Mouse (Mus musculus): ENCODE measurements around the gene Plekhg5. TPM values are rescaled to one million over a fixed set of nuclear protein-coding genes. Genes with fewer than 3 reads are reported as not detected.

Gene Plekhg5
- 10.0 and 10.9 TPM in 2 replicates for polyA plus RNA-seq (2014; fragmentation: Nextera tagmentation; extraction: Ambion mirVana)

DNA sequence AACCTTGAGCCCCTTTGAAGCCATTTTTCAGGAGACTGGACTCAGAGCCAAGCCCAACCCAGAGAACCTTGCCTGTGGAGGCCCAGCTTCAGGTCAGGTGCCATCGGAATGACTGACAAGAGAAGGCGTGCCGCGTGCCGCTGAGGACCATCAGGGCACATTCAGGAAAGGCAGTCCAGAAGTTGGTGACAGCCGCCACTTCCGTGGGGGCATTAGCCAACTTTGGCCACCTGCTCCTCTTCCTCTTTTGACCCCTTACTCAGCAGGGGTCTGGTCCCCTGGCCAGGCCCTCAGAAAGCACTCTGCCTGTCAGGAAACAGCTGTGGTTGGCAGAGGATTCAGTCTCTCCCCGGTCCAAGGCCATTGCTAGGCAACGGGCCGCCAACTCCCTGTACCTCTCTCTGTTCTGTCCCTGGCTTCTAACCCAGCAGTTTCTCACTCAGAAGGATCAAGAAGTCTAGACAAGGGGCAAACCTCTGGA, at the start of gene Plekhg5:
Gene Plekhg5 (plus strand): TSS at position 378 of the 481 bp plus-strand sequence.
- H3K27me3 ChIP-seq (ENCODE audit: control insufficient read depth, insufficient read depth, low read length), result no peaks in the 10 kb centered on the region
- ATAC-seq (ENCODE audit: low FRiP score), result peak; percentile 51; the same call in 1 of the 2 replicates
- H3K4me2 ChIP-seq (replicated peaks), result peak within 1 kb of the TSS; percentile 10; the same call in 1 of the 2 replicates
- peaks cover 5% of the 10 kb centered on the region; the same call in 1 of the 2 replicates for H3K4me1 ChIP-seq (replicated peaks; ENCODE audit: control insufficient read depth, insufficient read depth, low read length)
- no peak within 1 kb of the TSS for H3K9ac ChIP-seq
- H3K9me3 ChIP-seq (ENCODE audit: control insufficient read depth, low read length), result no peaks in the 10 kb centered on the region
- 41% methylated on average over 10 of the region's 10 CpGs for WGBS
- DNase-seq (ENCODE audit: low spot score), result peak; percentile 49
- no peaks in the 10 kb centered on the region for H3K36me3 ChIP-seq (replicated peaks; ENCODE audit: control insufficient read depth, insufficient read depth)
- no peak within 1 kb of the TSS for H3K27ac ChIP-seq
- no peak within 1 kb of the TSS for H3K4me3 ChIP-seq (replicated peaks; ENCODE audit: low read length)

- Histone ChIP-seq H3K4me1 (replicated peaks; ENCODE audit: control insufficient read depth, insufficient read depth, low read length) (peaks cover 22% of the 10 kb centered on the region), H3K27me3 (ENCODE audit: control insufficient read depth, insufficient read depth, low read length) (no peaks in the 10 kb centered on the region), H3K36me3 (replicated peaks; ENCODE audit: control insufficient read depth, insufficient read depth) (peaks cover 55% of the 10 kb centered on the region), H3K4me2 (replicated peaks) (no peak overlapping the region), H3K27ac (no peak overlapping the region), H3K4me3 (replicated peaks; ENCODE audit: low read length) (no peak overlapping the region), H3K9me3 (ENCODE audit: control insufficient read depth, low read length) (no peaks in the 10 kb centered on the region), H3K9ac (no peak overlapping the region)
- WGBS, result 86% methylated on average over 8 of the region's 8 CpGs
- ATAC-seq (ENCODE audit: low FRiP score) (no peak), DNase-seq (ENCODE audit: low spot score) (no peak)
Measured at GRCm38 (mm10) chr4:152022506-152022905, 49.8 kb upstream of the Plekhg5 start.

GRCm38 (mm10) chr4:152024525-152024924, 47.8 kb upstream of the Plekhg5 start:
- Histone ChIP-seq H3K27ac (no peak overlapping the region), H3K27me3 (ENCODE audit: control insufficient read depth, insufficient read depth, low read length) (no peaks in the 10 kb centered on the region), H3K9me3 (ENCODE audit: control insufficient read depth, low read length) (no peaks in the 10 kb centered on the region), H3K36me3 (replicated peaks; ENCODE audit: control insufficient read depth, insufficient read depth) (peaks cover 47% of the 10 kb centered on the region), H3K4me3 (replicated peaks; ENCODE audit: low read length) (no peak overlapping the region), H3K9ac (no peak overlapping the region), H3K4me2 (replicated peaks) (no peak overlapping the region), H3K4me1 (replicated peaks; ENCODE audit: control insufficient read depth, insufficient read depth, low read length) (peaks cover 33% of the 10 kb centered on the region)
- WGBS, result 92% methylated on average over 11 of the region's 11 CpGs
- ATAC-seq (ENCODE audit: low FRiP score), result no peak
- no peak for DNase-seq (ENCODE audit: low spot score)

GRCm38 (mm10) chr4:152026751-152027508, 45.4 kb upstream of the Plekhg5 start:
- H3K36me3 ChIP-seq (replicated peaks; ENCODE audit: control insufficient read depth, insufficient read depth), result peaks cover 23% of the 10 kb centered on the region
- WGBS, result 3% methylated on average over 33 of the region's 41 CpGs
- DNase-seq (ENCODE audit: low spot score), result no peak
- peak; percentile 50; the same call in 1 of the 2 replicates for ATAC-seq (ENCODE audit: low FRiP score)
- H3K9me3 ChIP-seq (ENCODE audit: control insufficient read depth, low read length), result no peaks in the 10 kb centered on the region
- peak overlapping the region; percentile 77 for H3K4me3 ChIP-seq (replicated peaks; ENCODE audit: low read length)
- no peak overlapping the region; the same call in 1 of the 2 replicates for H3K27ac ChIP-seq
- H3K27me3 ChIP-seq (ENCODE audit: control insufficient read depth, insufficient read depth, low read length), result no peaks in the 10 kb centered on the region
- peak overlapping the region; percentile 71 for H3K9ac ChIP-seq
- H3K4me2 ChIP-seq (replicated peaks), result peak overlapping the region; percentile 95
- H3K4me1 ChIP-seq (replicated peaks; ENCODE audit: control insufficient read depth, insufficient read depth, low read length), result peaks cover 39% of the 10 kb centered on the region

- peaks cover 17% of the 10 kb centered on the region for H3K36me3 ChIP-seq (replicated peaks; ENCODE audit: control insufficient read depth, insufficient read depth)
Measured at GRCm38 (mm10) chr4:152027524-152027923, 44.8 kb upstream of the Plekhg5 start, which contains the start of gene Zbtb48. Zbtb48 (minus strand) TSS chr4:152027671.

GRCm38 (mm10) chr4:152028456-152028855, 43.8 kb upstream of the Plekhg5 start:
- Histone ChIP-seq H3K36me3 (replicated peaks; ENCODE audit: control insufficient read depth, insufficient read depth) (0 out of 2 replicates have a peak, but pooled peaks cover 13% of the 10 kb centered on the region), H3K4me3 (replicated peaks; ENCODE audit: low read length) (peak overlapping the region; percentile 77), H3K27me3 (ENCODE audit: control insufficient read depth, insufficient read depth, low read length) (no peaks in the 10 kb centered on the region), H3K9ac (peak overlapping the region; percentile 71), H3K9me3 (ENCODE audit: control insufficient read depth, low read length) (no peaks in the 10 kb centered on the region), H3K27ac (peak overlapping the region; percentile 34; the same call in 1 of the 2 replicates), H3K4me2 (replicated peaks) (peak overlapping the region; percentile 95), H3K4me1 (replicated peaks; ENCODE audit: control insufficient read depth, insufficient read depth, low read length) (peaks cover 39% of the 10 kb centered on the region)
- DNase-seq (ENCODE audit: low spot score), result no peak
- ATAC-seq (ENCODE audit: low FRiP score), result no peak
- 58% methylated on average over 15 of the region's 15 CpGs for WGBS

More at GRCm38 (mm10) chr4:152027524-152027923, 44.8 kb upstream of the Plekhg5 start, which contains the start of gene Zbtb48:
- peak within 1 kb of the TSS; percentile 95 for H3K4me2 ChIP-seq (replicated peaks)
- ATAC-seq (ENCODE audit: low FRiP score), result peak; percentile 97
- peak within 1 kb of the TSS; percentile 34 for H3K27ac ChIP-seq
- H3K9ac ChIP-seq, result peak within 1 kb of the TSS; percentile 71
- no peaks in the 10 kb centered on the region for H3K27me3 ChIP-seq (ENCODE audit: control insufficient read depth, insufficient read depth, low read length)
- DNase-seq (ENCODE audit: low spot score), result peak; percentile 95
- 0% methylated on average over 33 of the region's 35 CpGs for WGBS
- no peaks in the 10 kb centered on the region for H3K9me3 ChIP-seq (ENCODE audit: control insufficient read depth, low read length)
- peaks cover 39% of the 10 kb centered on the region for H3K4me1 ChIP-seq (replicated peaks; ENCODE audit: control insufficient read depth, insufficient read depth, low read length)
- H3K4me3 ChIP-seq (replicated peaks; ENCODE audit: low read length), result peak within 1 kb of the TSS; percentile 77

DNA sequence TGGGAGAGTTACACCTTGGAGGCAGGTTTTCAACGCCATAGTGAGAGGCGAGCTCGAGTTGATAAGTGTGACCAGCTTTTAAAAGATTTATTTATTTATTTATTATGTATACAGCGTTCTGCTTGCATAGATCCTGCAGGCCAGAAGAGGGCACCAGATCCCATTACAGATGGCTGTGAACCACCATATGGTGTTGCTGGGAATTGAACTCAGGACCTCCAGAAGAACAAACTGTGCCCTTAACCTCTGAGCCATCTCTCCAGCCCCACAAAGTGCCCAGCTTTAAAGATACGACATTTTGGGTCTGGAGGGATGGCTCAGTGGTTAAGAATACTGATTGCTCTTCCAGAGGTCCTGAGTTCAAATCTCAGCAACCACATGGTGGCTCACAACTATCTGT, 43.2 kb upstream of the Plekhg5 start:
- Histone ChIP-seq H3K9ac (0 out of 2 replicates have a peak overlapping the region, but pooled peaks have one; percentile 71), H3K4me1 (replicated peaks; ENCODE audit: control insufficient read depth, insufficient read depth, low read length) (peaks cover 39% of the 10 kb centered on the region), H3K36me3 (replicated peaks; ENCODE audit: control insufficient read depth, insufficient read depth) (0 out of 2 replicates have a peak, but pooled peaks cover 8% of the 10 kb centered on the region), H3K27me3 (ENCODE audit: control insufficient read depth, insufficient read depth, low read length) (no peaks in the 10 kb centered on the region), H3K4me3 (replicated peaks; ENCODE audit: low read length) (no peak overlapping the region), H3K9me3 (ENCODE audit: control insufficient read depth, low read length) (no peaks in the 10 kb centered on the region), H3K27ac (no peak overlapping the region), H3K4me2 (replicated peaks) (peak overlapping the region; percentile 95; the same call in 1 of the 2 replicates)
- 44% methylated on average over 5 of the region's 5 CpGs for whole genome bisulfite sequencing
- no peak for ATAC-seq (ENCODE audit: low FRiP score)
- DNase-seq (ENCODE audit: low spot score), result no peak

DNA sequence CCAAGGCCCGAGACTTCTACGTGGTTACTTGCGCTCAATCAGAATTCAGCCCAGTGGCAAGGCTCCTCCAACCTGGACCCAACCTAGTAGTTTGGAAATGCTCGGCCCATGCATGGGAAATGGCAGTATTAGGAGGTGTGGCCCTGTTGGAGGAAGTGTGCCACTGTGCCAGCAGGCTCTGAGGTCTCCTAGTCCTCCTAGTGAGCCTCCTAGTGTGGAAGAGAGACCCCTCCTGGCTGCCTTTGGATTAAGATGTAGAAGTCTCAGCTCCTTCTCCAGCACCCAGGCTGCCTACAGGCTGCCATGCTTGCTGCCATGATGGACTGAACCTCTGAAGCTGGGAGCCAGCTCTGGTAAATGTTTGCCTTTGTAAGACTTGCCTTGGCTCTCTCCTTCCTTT, 42.3 kb upstream of the Plekhg5 start:
- H3K4me1 ChIP-seq (replicated peaks; ENCODE audit: control insufficient read depth, insufficient read depth, low read length), result peaks cover 37% of the 10 kb centered on the region
- WGBS, result 53% methylated on average over 4 of the region's 4 CpGs
- ATAC-seq (ENCODE audit: low FRiP score) (no peak), DNase-seq (ENCODE audit: low spot score) (no peak)
- H3K9me3 ChIP-seq (ENCODE audit: control insufficient read depth, low read length), result no peaks in the 10 kb centered on the region
- H3K27me3 ChIP-seq (ENCODE audit: control insufficient read depth, insufficient read depth, low read length), result no peaks in the 10 kb centered on the region
- H3K4me2 ChIP-seq (replicated peaks), result peak overlapping the region; percentile 3; the same call in 1 of the 2 replicates
- no peak overlapping the region for H3K4me3 ChIP-seq (replicated peaks; ENCODE audit: low read length)
- no peaks in the 10 kb centered on the region for H3K36me3 ChIP-seq (replicated peaks; ENCODE audit: control insufficient read depth, insufficient read depth)
- H3K9ac ChIP-seq, result peak overlapping the region; percentile 11; the same call in 1 of the 2 replicates
- no peak overlapping the region for H3K27ac ChIP-seq

DNA sequence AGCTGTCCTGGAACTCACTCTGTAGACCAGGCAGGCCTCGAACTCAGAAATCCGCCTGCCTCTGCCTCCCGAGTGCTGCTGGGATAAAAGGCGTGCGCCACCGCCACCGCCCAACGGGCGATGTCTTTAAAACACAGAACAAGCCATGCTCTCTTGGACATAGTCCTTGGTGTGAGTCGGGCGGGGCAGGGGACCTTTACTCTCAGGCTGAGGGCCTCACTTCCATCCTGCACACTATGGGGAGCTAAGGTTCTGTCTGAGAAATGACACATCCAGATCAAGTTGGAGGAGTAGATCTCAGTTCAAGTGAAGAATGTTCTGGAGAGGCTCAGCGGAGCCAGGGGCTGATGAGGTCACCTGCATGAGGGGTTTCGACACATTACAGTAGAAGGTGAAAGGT, 39.4 kb upstream of the Plekhg5 start:
- WGBS, result 93% methylated on average over 13 of the region's 13 CpGs
- Histone ChIP-seq H3K4me2 (replicated peaks) (no peak overlapping the region), H3K9ac (no peak overlapping the region), H3K27ac (no peak overlapping the region), H3K36me3 (replicated peaks; ENCODE audit: control insufficient read depth, insufficient read depth) (no peaks in the 10 kb centered on the region), H3K9me3 (ENCODE audit: control insufficient read depth, low read length) (no peaks in the 10 kb centered on the region), H3K4me1 (replicated peaks; ENCODE audit: control insufficient read depth, insufficient read depth, low read length) (peaks cover 17% of the 10 kb centered on the region), H3K4me3 (replicated peaks; ENCODE audit: low read length) (no peak overlapping the region), H3K27me3 (ENCODE audit: control insufficient read depth, insufficient read depth, low read length) (no peaks in the 10 kb centered on the region)
- no peak for DNase-seq (ENCODE audit: low spot score)
- ATAC-seq (ENCODE audit: low FRiP score), result no peak

All from hindbrain, embryonic 14.5 days (tissue).